Comparison of ENCODE assay signal across 8 mouse cellular contexts in genomic region chr10:60350805-60351167, GRCm38 (mm10). TPM values are rescaled to one million over a fixed set of nuclear protein-coding genes. Genes with fewer than 3 reads are reported as not detected.
DNase-seq lines count a peak whose midpoint lies in the region; ATAC-seq and TF ChIP-seq lines count a peak whose summit lies in the region.

No protein-coding gene starts in this region.

- no peak for TF ChIP-seq RAD21 in CH12.LX (IDR thresholded peaks at IDR 0.05; ENCODE audit: low read depth, low read length)

- peaks cover 15% of the 10 kb centered on the region for H3K27me3 ChIP-seq in CH12.LX (replicated peaks)
- no peaks in the 10 kb centered on the region for H3K27me3 ChIP-seq in heart, embryonic 15.5 days

- no peaks in the 10 kb centered on the region for H3K79me2 ChIP-seq in CH12.LX (replicated peaks; ENCODE audit: control insufficient read depth, extremely low read depth, insufficient read depth, poor library complexity, severe bottlenecking)

- no peak for TF ChIP-seq POLR2A in CH12.LX (IDR thresholded peaks at IDR 0.05; ENCODE audit: low read depth, low read length)

- WGBS in heart, embryonic 15.5 days: 27% methylated on average over 3 of the region's 3 CpGs

- peak overlapping the region; percentile 45 for H3K9ac ChIP-seq in CH12.LX (ENCODE audit: insufficient read depth, low read depth)
- H3K9ac ChIP-seq in heart, embryonic 15.5 days: no peak overlapping the region

- H3K4me2 ChIP-seq in CH12.LX (ENCODE audit: insufficient read depth, low read depth, poor library complexity, severe bottlenecking): peak overlapping the region; percentile 85; the same call in 1 of the 2 replicates
- H3K4me2 ChIP-seq in heart, embryonic 15.5 days: peak overlapping the region; percentile 52

- TF ChIP-seq EP300 in CH12.LX (IDR thresholded peaks at IDR 0.05; ENCODE audit: low read length): no peak

- peak; percentile 58 for ATAC-seq in erythroblast, adult 5-6 weeks (replicated peaks; ENCODE audit: low FRiP score, poor library complexity, severe bottlenecking)
- no peak for ATAC-seq in heart, embryonic 15.5 days (replicated peaks; ENCODE audit: insufficient number of reproducible peaks, insufficient read depth, low FRiP score, low read depth)

- peak; percentile 85 for DNase-seq in CH12.LX (ENCODE audit: extremely low read depth)
- DNase-seq in adrenal gland, adult 8-10 months: peak; percentile 89
- peak; percentile 93 to 96 for DNase-seq in kidney, postnatal 36 days
- peak; percentile 96 for DNase-seq in lung, postnatal 10 days
- DNase-seq in right cerebral cortex, postnatal 14 days: peak; percentile 74
- peak; percentile 95 for DNase-seq in urinary bladder, postnatal 25 days (ENCODE audit: low spot score)

- no peaks in the 10 kb centered on the region for H3K9me3 ChIP-seq in CH12.LX (replicated peaks; ENCODE audit: low read length)
- no peaks in the 10 kb centered on the region for H3K9me3 ChIP-seq in heart, embryonic 15.5 days (replicated peaks)

- TF ChIP-seq CTCF in CH12.LX (conservative IDR thresholded peaks at IDR 0.05 in 1 of 2, IDR thresholded peaks at IDR 0.05 in 1 of 2; ENCODE audit: low read depth in 2 of 2, low read length in 2 of 2): no peak

- H3K4me1 ChIP-seq in CH12.LX (ENCODE audit: control insufficient read depth in 1 of 2, insufficient read depth in 2 of 2): peaks cover 27 to 57% of the 10 kb centered on the region in 2 experiments
- H3K4me1 ChIP-seq in heart, embryonic 15.5 days (replicated peaks): peaks cover 51% of the 10 kb centered on the region

- dilution Hi-C loops in CH12.LX (cut with MboI; ENCODE audit: extremely low pct_ligation_motif_present, extremely low pct_unique_long_range_greater_than_20kb, low sequenced_read_pairs): no loop called here

- peak overlapping the region; percentile 19; the same call in 1 of the 2 replicates for H3K27ac ChIP-seq in CH12.LX (ENCODE audit: insufficient read depth, low read depth)
- H3K27ac ChIP-seq in heart, embryonic 15.5 days: peak overlapping the region; percentile 77

- no peaks in the 10 kb centered on the region for H3K36me3 ChIP-seq in CH12.LX (replicated peaks in 1 of 2; ENCODE audit: control insufficient read depth in 1 of 2, insufficient read depth in 1 of 2, low read length in 1 of 2)
- H3K36me3 ChIP-seq in heart, embryonic 15.5 days: no peaks in the 10 kb centered on the region

- in situ Hi-C loops in CH12.LX (cut with MboI; ENCODE audit: low pct_ligation_motif_present, low pct_unique_long_range_greater_than_20kb, low sequenced_read_pairs): loop anchor here (5.0 kb wide), 1 partner anchor 42 kb away; no protein-coding TSS in a partner anchor

- peak overlapping the region in 2 of 3 experiments; percentile 41 to 78 for H3K4me3 ChIP-seq in CH12.LX (replicated peaks in 1 of 3; ENCODE audit: low read depth in 2 of 3, low read length in 2 of 3, poor library complexity in 1 of 3)
- peak overlapping the region; percentile 38 for H3K4me3 ChIP-seq in heart, embryonic 15.5 days

TF ChIP-seq in CH12.LX, 34 proteins besides CTCF, POLR2A, EP300 and RAD21:
- no peak; the same call in 1 of the 2 replicates for TF ChIP-seq TCF12 (IDR thresholded peaks at IDR 0.05; ENCODE audit: low read depth, low read length)
- no peak for TF ChIP-seq ZMIZ1 (IDR thresholded peaks at IDR 0.05; ENCODE audit: low read depth, low read length)
- TF ChIP-seq MXI1 (IDR thresholded peaks at IDR 0.05; ENCODE audit: low read depth, low read length): no peak
- no peak for TF ChIP-seq ETS1 (conservative IDR thresholded peaks at IDR 0.05; ENCODE audit: low read depth, low read length)
- no peak for TF ChIP-seq PAX5 (IDR thresholded peaks at IDR 0.05; ENCODE audit: low read length)
- TF ChIP-seq JUND (conservative IDR thresholded peaks at IDR 0.05; ENCODE audit: low read depth, low read length): no peak
- TF ChIP-seq RCOR1 (conservative IDR thresholded peaks at IDR 0.05; ENCODE audit: low read depth, low read length): no peak
- TF ChIP-seq CHD2 (IDR thresholded peaks at IDR 0.05; ENCODE audit: low read length): peak; percentile 78
- no peak for TF ChIP-seq KAT2A (IDR thresholded peaks at IDR 0.05; ENCODE audit: insufficient replicate concordance, low read length)
- TF ChIP-seq POLR2AphosphoS2 (IDR thresholded peaks at IDR 0.05; ENCODE audit: low read depth, low read length): no peak
- no peak for TF ChIP-seq USF1 (IDR thresholded peaks at IDR 0.05; ENCODE audit: low read depth, low read length)
- TF ChIP-seq BHLHE40 (IDR thresholded peaks at IDR 0.05; ENCODE audit: low read depth, low read length): no peak
- no peak for TF ChIP-seq SIN3A (IDR thresholded peaks at IDR 0.05; ENCODE audit: low read length)
- no peak; the same call in 1 of the 2 replicates for TF ChIP-seq MEF2A (IDR thresholded peaks at IDR 0.05; ENCODE audit: borderline replicate concordance, low read depth, low read length)
- TF ChIP-seq IRF4 (IDR thresholded peaks at IDR 0.05; ENCODE audit: low read depth, low read length): peak; percentile 65
- 0 out of 2 replicates have a peak, but pooled peaks have one; percentile 0 for TF ChIP-seq NELFE (IDR thresholded peaks at IDR 0.05; ENCODE audit: low read depth, low read length)
- TF ChIP-seq ZKSCAN1 (IDR thresholded peaks at IDR 0.05; ENCODE audit: borderline replicate concordance, low read depth, low read length): no peak
- no peak for TF ChIP-seq JUN (IDR thresholded peaks at IDR 0.05; ENCODE audit: insufficient read depth, low read depth, low read length)
- TF ChIP-seq SMC3 (IDR thresholded peaks at IDR 0.05; ENCODE audit: low read depth, low read length): no peak
- no peak for TF ChIP-seq TBP (conservative IDR thresholded peaks at IDR 0.05; ENCODE audit: low read depth, low read length)
- TF ChIP-seq MAFK (IDR thresholded peaks at IDR 0.05; ENCODE audit: insufficient replicate concordance, low read length): no peak
- no peak for TF ChIP-seq ZC3H11A (IDR thresholded peaks at IDR 0.05; ENCODE audit: low read depth, low read length)
- no peak for TF ChIP-seq MAZ (IDR thresholded peaks at IDR 0.05; ENCODE audit: low read depth, low read length)
- no peak for TF ChIP-seq E2F4 (IDR thresholded peaks at IDR 0.05; ENCODE audit: insufficient replicate concordance, low read depth, low read length)
- no peak for TF ChIP-seq MAX (IDR thresholded peaks at IDR 0.05; ENCODE audit: low read length)
- TF ChIP-seq UBTF (IDR thresholded peaks at IDR 0.05; ENCODE audit: low read depth, low read length): no peak
- TF ChIP-seq HCFC1 (IDR thresholded peaks at IDR 0.05; ENCODE audit: low read depth, low read length): peak; percentile 22; the same call in 1 of the 2 replicates
- TF ChIP-seq ZNF384 (IDR thresholded peaks at IDR 0.05; ENCODE audit: low read depth, low read length): no peak
- no peak for TF ChIP-seq USF2 (conservative IDR thresholded peaks at IDR 0.05; ENCODE audit: low read depth, low read length)
- TF ChIP-seq NRF1 (IDR thresholded peaks at IDR 0.05; ENCODE audit: low read depth, low read length): no peak
- TF ChIP-seq MYC (IDR thresholded peaks at IDR 0.05; ENCODE audit: low read depth, low read length): no peak
- TF ChIP-seq CHD1 (IDR thresholded peaks at IDR 0.05; ENCODE audit: low read depth, low read length): no peak
- 0 out of 2 replicates have a peak, but pooled peaks have one; percentile 27 for TF ChIP-seq ELF1 (IDR thresholded peaks at IDR 0.05; ENCODE audit: low read depth, low read length)
- no peak for TF ChIP-seq GABPA (IDR thresholded peaks at IDR 0.05; ENCODE audit: insufficient replicate concordance, low read depth, low read length)

RNA-seq across cellular contexts. Expression of gene Vsir, which starts 4.1 kb away (rescaled TPM):
- total RNA-seq in CH12.LX (2012; rRNA removed): 9.5 and 10.5 TPM in 2 replicates
- total RNA-seq in CH12.LX (2014; rRNA removed): 5.5 and 6.3 TPM in 2 replicates
- polyA plus RNA-seq in CH12.LX (2012; ENCODE audit: insufficient read length, low read depth): 3.6 and 4.7 TPM in 2 replicates
- 10 to 100 TPM; 14.4 to 33.1 (median 23.2) TPM for total RNA-seq in adrenal gland, adult 8-10 months (2022)
- total RNA-seq in erythroblast, adult 5-6 weeks (2015; ENCODE audit: low replicate concordance): 78.8 and 104 TPM in 2 replicates
- total RNA-seq in erythroblast, adult 5-6 weeks (2017; ENCODE audit: low replicate concordance): 77.5 and 165 TPM in 2 replicates
- polyA plus RNA-seq in heart, embryonic 15.5 days (2015; fragmentation: Nextera tagmentation; extraction: Ambion mirVana): 3.9 and 5.5 TPM in 2 replicates

RNA-seq across cellular contexts. Expression of gene Gm17455, which starts 48.7 kb away (rescaled TPM):
- not detected in 2 replicates for total RNA-seq in CH12.LX (2012; rRNA removed)
- not detected in 2 replicates for total RNA-seq in CH12.LX (2014; rRNA removed)
- not detected in 2 replicates for polyA plus RNA-seq in CH12.LX (2012; ENCODE audit: insufficient read length, low read depth)
- not detected for total RNA-seq in adrenal gland, adult 8-10 months (2022)
- not detected in 2 replicates for total RNA-seq in erythroblast, adult 5-6 weeks (2015; ENCODE audit: low replicate concordance)
- not detected in 2 replicates for total RNA-seq in erythroblast, adult 5-6 weeks (2017; ENCODE audit: low replicate concordance)
- 0.20 and 0.32 TPM in 2 replicates for polyA plus RNA-seq in heart, embryonic 15.5 days (2015; fragmentation: Nextera tagmentation; extraction: Ambion mirVana)
